Mouse (Mus musculus): ENCODE measurements around the gene Clic5. TPM values are rescaled to one million over a fixed set of nuclear protein-coding genes. Genes with fewer than 3 reads are reported as not detected.

Clic5 gene
- polyA plus RNA-seq, 1 experiment from 2014 or later = 0.27 TPM

GRCm38 (mm10) chr17:44204787-44205186 lies 16.4 kb downstream of the Clic5 start:
- H3K9ac ChIP-seq (ENCODE audit: low read length) = no peak overlapping the region
- H3K36me3 ChIP-seq (ENCODE audit: control insufficient read depth, insufficient read depth, low read length) = no peaks in the 10 kb centered on the region
- H3K27me3 ChIP-seq (ENCODE audit: control insufficient read depth, insufficient read depth, low read length) = no peaks in the 10 kb centered on the region
- H3K4me1 ChIP-seq (ENCODE audit: control insufficient read depth, insufficient read depth, low read length) = no peaks in the 10 kb centered on the region
- H3K9me3 ChIP-seq (ENCODE audit: control insufficient read depth, low read length) = no peaks in the 10 kb centered on the region
- H3K27ac ChIP-seq (replicated peaks; ENCODE audit: low read depth, low read length) = no peak overlapping the region
- ATAC-seq (ENCODE audit: insufficient number of reproducible peaks, low FRiP score, low TSS enrichment, low read depth) = no peak
- WGBS = 85% methylated on average over 1 of the region's 1 CpGs
- no peak for DNase-seq (ENCODE audit: low spot score)
- H3K4me3 ChIP-seq (ENCODE audit: low read depth, low read length) = no peak overlapping the region
- H3K4me2 ChIP-seq (ENCODE audit: low read depth, severe bottlenecking) = no peak overlapping the region

DNA sequence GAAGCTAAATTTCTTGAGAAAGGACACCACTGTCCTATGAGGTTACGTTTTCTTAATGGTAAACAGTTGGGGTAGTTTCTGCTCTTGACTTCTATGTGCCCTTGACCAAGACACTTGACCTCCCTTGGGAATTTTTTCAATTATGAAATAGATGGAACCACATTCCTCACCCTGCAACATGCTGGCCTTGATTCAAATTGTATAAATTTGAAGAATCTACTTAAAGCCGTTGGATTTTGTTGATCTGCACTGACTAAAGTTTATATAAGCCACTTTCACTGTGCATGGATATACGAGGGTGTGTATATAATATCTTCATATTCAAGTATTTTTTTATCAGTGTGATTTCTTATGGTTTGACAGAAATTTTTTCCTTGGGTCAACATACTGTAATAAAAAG lies 17.2 kb downstream of the Clic5 start:
- Histone ChIP-seq H3K9ac (ENCODE audit: low read length) (no peak overlapping the region), H3K4me3 (ENCODE audit: low read depth, low read length) (no peak overlapping the region), H3K9me3 (ENCODE audit: control insufficient read depth, low read length) (no peaks in the 10 kb centered on the region), H3K27ac (replicated peaks; ENCODE audit: low read depth, low read length) (no peak overlapping the region), H3K27me3 (ENCODE audit: control insufficient read depth, insufficient read depth, low read length) (no peaks in the 10 kb centered on the region), H3K36me3 (ENCODE audit: control insufficient read depth, insufficient read depth, low read length) (no peaks in the 10 kb centered on the region), H3K4me2 (ENCODE audit: low read depth, severe bottlenecking) (no peak overlapping the region), H3K4me1 (ENCODE audit: control insufficient read depth, insufficient read depth, low read length) (no peaks in the 10 kb centered on the region)
- DNase-seq (ENCODE audit: low spot score) (no peak), ATAC-seq (ENCODE audit: insufficient number of reproducible peaks, low FRiP score, low TSS enrichment, low read depth) (no peak)
- 83% methylated on average over 3 of the region's 3 CpGs for WGBS

DNA sequence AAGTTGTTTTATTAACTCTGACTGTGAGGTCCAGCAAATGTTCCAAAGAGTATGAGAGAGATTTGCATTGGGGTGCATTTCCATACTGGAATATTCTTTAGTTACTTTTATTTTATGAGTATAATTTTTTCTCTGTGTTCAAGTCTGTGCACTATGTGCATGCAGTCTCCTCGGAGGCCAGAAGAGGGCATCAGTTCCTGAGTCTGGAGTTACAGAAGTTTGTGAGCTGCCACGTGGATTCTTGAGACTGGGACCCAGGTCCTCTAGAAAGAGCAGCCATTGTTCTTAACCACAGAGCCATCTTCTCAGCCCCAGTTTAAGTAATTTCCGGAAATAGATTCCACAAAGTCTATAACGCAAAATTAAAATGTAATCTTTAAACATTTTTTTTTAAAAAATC lies 20.5 kb downstream of the Clic5 start:
- no peak for ATAC-seq (ENCODE audit: insufficient number of reproducible peaks, low FRiP score, low TSS enrichment, low read depth)
- DNase-seq (ENCODE audit: low spot score) = no peak
- Histone ChIP-seq H3K27me3 (ENCODE audit: control insufficient read depth, insufficient read depth, low read length) (no peaks in the 10 kb centered on the region), H3K4me2 (ENCODE audit: low read depth, severe bottlenecking) (no peak overlapping the region), H3K4me1 (ENCODE audit: control insufficient read depth, insufficient read depth, low read length) (no peaks in the 10 kb centered on the region), H3K27ac (replicated peaks; ENCODE audit: low read depth, low read length) (no peak overlapping the region), H3K9ac (ENCODE audit: low read length) (no peak overlapping the region), H3K9me3 (ENCODE audit: control insufficient read depth, low read length) (no peaks in the 10 kb centered on the region), H3K36me3 (ENCODE audit: control insufficient read depth, insufficient read depth, low read length) (no peaks in the 10 kb centered on the region), H3K4me3 (ENCODE audit: low read depth, low read length) (no peak overlapping the region)
- 84% methylated on average over 4 of the region's 4 CpGs for WGBS

DNA sequence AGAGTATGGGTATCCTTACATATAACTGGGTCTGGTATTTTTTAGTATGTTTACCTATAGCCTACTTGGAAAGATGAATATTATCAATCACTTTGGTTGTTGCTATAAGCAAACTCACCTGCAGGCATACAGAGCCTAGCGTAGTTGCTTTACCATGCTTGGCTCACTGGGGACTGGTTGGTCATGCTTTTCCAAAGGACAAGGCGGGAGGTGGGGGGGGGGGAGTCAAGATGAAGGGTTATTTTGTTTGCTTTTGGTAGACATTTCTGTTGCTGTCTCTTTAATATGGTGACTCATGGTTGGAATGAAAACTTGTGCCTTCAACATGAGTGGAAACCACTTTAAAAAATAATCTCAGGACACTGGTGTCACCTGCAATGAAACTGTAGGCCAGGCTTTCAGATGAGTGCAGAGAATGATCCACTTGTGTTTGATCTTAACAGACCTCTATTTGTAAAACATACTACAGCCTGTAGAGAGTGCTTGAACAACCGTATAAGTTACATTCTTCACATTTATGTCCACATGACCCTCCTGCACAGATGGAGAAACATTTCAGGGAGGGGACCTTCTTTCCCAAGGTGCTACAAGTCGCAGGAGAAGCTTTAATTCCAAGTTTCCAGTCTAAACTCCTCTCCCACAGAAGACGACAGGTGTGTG lies 24.7 kb downstream of the Clic5 start:
- Histone ChIP-seq H3K27ac (replicated peaks; ENCODE audit: low read depth, low read length) (no peak overlapping the region), H3K4me2 (ENCODE audit: low read depth, severe bottlenecking) (no peak overlapping the region), H3K4me1 (ENCODE audit: control insufficient read depth, insufficient read depth, low read length) (no peaks in the 10 kb centered on the region), H3K27me3 (ENCODE audit: control insufficient read depth, insufficient read depth, low read length) (no peaks in the 10 kb centered on the region), H3K9me3 (ENCODE audit: control insufficient read depth, low read length) (no peaks in the 10 kb centered on the region), H3K4me3 (ENCODE audit: low read depth, low read length) (no peak overlapping the region), H3K36me3 (ENCODE audit: control insufficient read depth, insufficient read depth, low read length) (no peaks in the 10 kb centered on the region), H3K9ac (ENCODE audit: low read length) (no peak overlapping the region)
- 86% methylated on average over 5 of the region's 5 CpGs for WGBS
- ATAC-seq (ENCODE audit: insufficient number of reproducible peaks, low FRiP score, low TSS enrichment, low read depth) (no peak), DNase-seq (ENCODE audit: low spot score) (no peak)

GRCm38 (mm10) chr17:44215196-44215799 lies 26.9 kb downstream of the Clic5 start:
- no peaks in the 10 kb centered on the region for H3K9me3 ChIP-seq (ENCODE audit: control insufficient read depth, low read length)
- no peak overlapping the region for H3K4me2 ChIP-seq (ENCODE audit: low read depth, severe bottlenecking)
- H3K36me3 ChIP-seq (ENCODE audit: control insufficient read depth, insufficient read depth, low read length) = no peaks in the 10 kb centered on the region
- no peak overlapping the region for H3K27ac ChIP-seq (replicated peaks; ENCODE audit: low read depth, low read length)
- H3K4me3 ChIP-seq (ENCODE audit: low read depth, low read length) = no peak overlapping the region
- H3K9ac ChIP-seq (ENCODE audit: low read length) = no peak overlapping the region
- H3K27me3 ChIP-seq (ENCODE audit: control insufficient read depth, insufficient read depth, low read length) = no peaks in the 10 kb centered on the region
- no peak for ATAC-seq (ENCODE audit: insufficient number of reproducible peaks, low FRiP score, low TSS enrichment, low read depth)
- 87% methylated on average over 9 of the region's 9 CpGs for WGBS
- H3K4me1 ChIP-seq (ENCODE audit: control insufficient read depth, insufficient read depth, low read length) = no peaks in the 10 kb centered on the region
- no peak for DNase-seq (ENCODE audit: low spot score)

DNA sequence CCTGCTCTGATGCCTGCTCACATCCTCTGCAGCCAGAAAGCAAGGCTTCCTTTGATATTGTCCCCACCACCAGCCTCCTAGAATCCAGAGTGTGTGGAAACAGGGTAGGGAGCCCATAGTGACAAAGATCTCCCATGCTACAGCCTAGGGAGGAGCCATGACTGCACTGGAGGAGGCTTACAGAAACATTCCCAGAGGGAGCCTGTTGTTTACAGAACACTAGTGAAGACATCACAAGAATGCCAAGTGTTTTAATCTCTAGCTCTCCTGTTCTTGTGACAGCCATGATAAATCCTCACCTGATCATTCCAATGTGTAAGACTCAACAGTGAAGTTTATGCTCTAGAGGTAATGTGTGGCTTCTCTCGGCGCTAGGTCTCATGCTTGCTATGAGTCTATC lies 28.8 kb downstream of the Clic5 start:
- Histone ChIP-seq H3K4me1 (ENCODE audit: control insufficient read depth, insufficient read depth, low read length) (no peaks in the 10 kb centered on the region), H3K27ac (replicated peaks; ENCODE audit: low read depth, low read length) (no peak overlapping the region), H3K36me3 (ENCODE audit: control insufficient read depth, insufficient read depth, low read length) (no peaks in the 10 kb centered on the region), H3K27me3 (ENCODE audit: control insufficient read depth, insufficient read depth, low read length) (no peaks in the 10 kb centered on the region), H3K4me2 (ENCODE audit: low read depth, severe bottlenecking) (no peak overlapping the region), H3K4me3 (ENCODE audit: low read depth, low read length) (no peak overlapping the region), H3K9ac (ENCODE audit: low read length) (no peak overlapping the region), H3K9me3 (ENCODE audit: control insufficient read depth, low read length) (no peaks in the 10 kb centered on the region)
- ATAC-seq (ENCODE audit: insufficient number of reproducible peaks, low FRiP score, low TSS enrichment, low read depth) (no peak), DNase-seq (ENCODE audit: low spot score) (no peak)
- 84% methylated on average over 2 of the region's 2 CpGs for WGBS

GRCm38 (mm10) chr17:44219943-44220342 lies 31.6 kb downstream of the Clic5 start:
- no peak for DNase-seq (ENCODE audit: low spot score)
- WGBS = 82% methylated on average over 2 of the region's 2 CpGs
- no peak for ATAC-seq (ENCODE audit: insufficient number of reproducible peaks, low FRiP score, low TSS enrichment, low read depth)

GRCm38 (mm10) chr17:44228428-44228827 lies 40.0 kb downstream of the Clic5 start:
- ATAC-seq (ENCODE audit: insufficient number of reproducible peaks, low FRiP score, low TSS enrichment, low read depth) (no peak), DNase-seq (ENCODE audit: low spot score) (no peak)
- H3K36me3 ChIP-seq (ENCODE audit: control insufficient read depth, insufficient read depth, low read length) = no peaks in the 10 kb centered on the region
- no peak overlapping the region for H3K9ac ChIP-seq (ENCODE audit: low read length)
- no peak overlapping the region for H3K4me3 ChIP-seq (ENCODE audit: low read depth, low read length)
- WGBS = 91% methylated on average over 5 of the region's 5 CpGs
- H3K4me1 ChIP-seq (ENCODE audit: control insufficient read depth, insufficient read depth, low read length) = no peaks in the 10 kb centered on the region
- no peak overlapping the region for H3K4me2 ChIP-seq (ENCODE audit: low read depth, severe bottlenecking)
- H3K27ac ChIP-seq (replicated peaks; ENCODE audit: low read depth, low read length) = no peak overlapping the region
- H3K9me3 ChIP-seq (ENCODE audit: control insufficient read depth, low read length) = no peaks in the 10 kb centered on the region
- H3K27me3 ChIP-seq (ENCODE audit: control insufficient read depth, insufficient read depth, low read length) = no peaks in the 10 kb centered on the region

More at GRCm38 (mm10) chr17:44219943-44220342, 31.6 kb downstream of the Clic5 start:
- no peaks in the 10 kb centered on the region for H3K27me3 ChIP-seq (ENCODE audit: control insufficient read depth, insufficient read depth, low read length)
- no peak overlapping the region for H3K9ac ChIP-seq (ENCODE audit: low read length)
- H3K9me3 ChIP-seq (ENCODE audit: control insufficient read depth, low read length) = no peaks in the 10 kb centered on the region
- H3K36me3 ChIP-seq (ENCODE audit: control insufficient read depth, insufficient read depth, low read length) = no peaks in the 10 kb centered on the region
- no peaks in the 10 kb centered on the region for H3K4me1 ChIP-seq (ENCODE audit: control insufficient read depth, insufficient read depth, low read length)
- no peak overlapping the region for H3K4me3 ChIP-seq (ENCODE audit: low read depth, low read length)
- no peak overlapping the region for H3K27ac ChIP-seq (replicated peaks; ENCODE audit: low read depth, low read length)
- H3K4me2 ChIP-seq (ENCODE audit: low read depth, severe bottlenecking) = no peak overlapping the region

- H3K27ac ChIP-seq (replicated peaks; ENCODE audit: low read depth, low read length) = no peak overlapping the region
- H3K9ac ChIP-seq (ENCODE audit: low read length) = no peak overlapping the region
- no peak for DNase-seq (ENCODE audit: low spot score)
- H3K4me3 ChIP-seq (ENCODE audit: low read depth, low read length) = no peak overlapping the region
- 74% methylated on average over 10 of the region's 10 CpGs for WGBS
- H3K9me3 ChIP-seq (ENCODE audit: control insufficient read depth, low read length) = no peaks in the 10 kb centered on the region
- no peaks in the 10 kb centered on the region for H3K36me3 ChIP-seq (ENCODE audit: control insufficient read depth, insufficient read depth, low read length)
- H3K4me2 ChIP-seq (ENCODE audit: low read depth, severe bottlenecking) = no peak overlapping the region
- H3K4me1 ChIP-seq (ENCODE audit: control insufficient read depth, insufficient read depth, low read length) = no peaks in the 10 kb centered on the region
- H3K27me3 ChIP-seq (ENCODE audit: control insufficient read depth, insufficient read depth, low read length) = no peaks in the 10 kb centered on the region
- no peak for ATAC-seq (ENCODE audit: insufficient number of reproducible peaks, low FRiP score, low TSS enrichment, low read depth)
These were observed 41.7 kb downstream of the Clic5 start for GRCm38 (mm10) chr17:44230083-44230482.
